ENCODE assay signal across 21 mouse cellular contexts in genomic region chr19:38327002-38327401, GRCm38 (mm10).
A peak's percentile ranks its signal among the peaks of the same experiment; 100 is the strongest.
DNase-seq lines count a peak whose midpoint lies in the region; ATAC-seq lines count a peak whose summit lies in the region.
"Had no signal": no experiment of that assay in that cellular context is flagged by ENCODE, and none has a peak within 500 bp of the region (broad histone marks: within the 10 kb centered on the region; RNA-seq: fewer than 3 reads in every experiment).

No protein-coding gene starts in this region.

- DNase-seq in embryo, embryonic 10 days (ENCODE audit: low spot score), result peak; percentile 48
- no peak for DNase-seq in cerebellum, adult 8-10 months
- DNase-seq in spleen, postnatal 36 days (ENCODE audit: low spot score in 2 of 2), result no peak
- DNase-seq in gastrocnemius, postnatal 14 days, result no peak
- DNase-seq: cerebellum, adult 11-12 months; cerebellum, postnatal 14 days; gastrocnemius, postnatal 36 days; heart, postnatal 36 days; kidney, adult 11 months; kidney, postnatal 4 days; layer of hippocampus, adult 9-11 months; liver, embryonic 13.5 days; lung, embryonic 14.5 days had no signal

- no peaks in the 10 kb centered on the region for H3K36me3 ChIP-seq in midbrain, embryonic 12.5 days
- H3K36me3 ChIP-seq in midbrain, embryonic 16.5 days (ENCODE audit: control insufficient read depth, insufficient read depth, low read length), result no peaks in the 10 kb centered on the region
- no peaks in the 10 kb centered on the region for H3K36me3 ChIP-seq in midbrain, embryonic 13.5 days
- H3K36me3 ChIP-seq: heart, embryonic 15.5 days; hindbrain, embryonic 13.5 days; liver, embryonic 13.5 days; neural tube, embryonic 12.5 days had no signal

- H3K4me3 ChIP-seq in midbrain, embryonic 12.5 days, result no peak overlapping the region
- no peak overlapping the region for H3K4me3 ChIP-seq in midbrain, embryonic 16.5 days (ENCODE audit: low read depth, low read length)
- no peak overlapping the region for H3K4me3 ChIP-seq in midbrain, embryonic 13.5 days (replicated peaks)
- H3K4me3 ChIP-seq: heart, embryonic 15.5 days; hindbrain, embryonic 13.5 days; left cerebral cortex, adult 2 months; liver, embryonic 13.5 days; neural tube, embryonic 12.5 days had no signal

- H3K4me1 ChIP-seq in midbrain, embryonic 12.5 days, result peaks cover 5% of the 10 kb centered on the region; the same call in 1 of the 2 replicates
- peaks cover 5% of the 10 kb centered on the region; the same call in 1 of the 2 replicates for H3K4me1 ChIP-seq in midbrain, embryonic 16.5 days (ENCODE audit: control insufficient read depth, insufficient read depth, low read length)
- peaks cover 13% of the 10 kb centered on the region for H3K4me1 ChIP-seq in midbrain, embryonic 13.5 days (replicated peaks)
- H3K4me1 ChIP-seq: heart, embryonic 15.5 days; liver, embryonic 13.5 days; neural tube, embryonic 12.5 days had no signal

- intact Hi-C loops in gastrocnemius, postnatal 14 days (cut with DNase I; ENCODE audit: low total_unique reads), result loop anchor here (10.0 kb wide), 1 partner anchor 72 kb away; no protein-coding TSS in a partner anchor

- no peaks in the 10 kb centered on the region for H3K9me3 ChIP-seq in midbrain, embryonic 12.5 days
- H3K9me3 ChIP-seq in midbrain, embryonic 16.5 days (replicated peaks; ENCODE audit: control insufficient read depth, low read length, poor library complexity, severe bottlenecking), result no peaks in the 10 kb centered on the region
- H3K9me3 ChIP-seq in midbrain, embryonic 13.5 days, result no peaks in the 10 kb centered on the region
- H3K9me3 ChIP-seq: heart, embryonic 15.5 days; hindbrain, embryonic 13.5 days; liver, embryonic 13.5 days; neural tube, embryonic 12.5 days had no signal

- H3K27ac ChIP-seq in midbrain, embryonic 12.5 days (replicated peaks), result no peak overlapping the region
- H3K27ac ChIP-seq in midbrain, embryonic 16.5 days (ENCODE audit: low read length), result no peak overlapping the region
- H3K27ac ChIP-seq in midbrain, embryonic 13.5 days, result no peak overlapping the region
- H3K27ac ChIP-seq: heart, embryonic 15.5 days; hindbrain, embryonic 13.5 days; left cerebral cortex, adult 2 months; liver, embryonic 13.5 days; neural tube, embryonic 12.5 days had no signal

- peak; percentile 79 for ATAC-seq in midbrain, embryonic 12.5 days (ENCODE audit: low FRiP score, low read depth)
- no peak for ATAC-seq in midbrain, embryonic 16.5 days
- 0 out of 2 replicates have a peak, but pooled peaks have one; percentile 28 for ATAC-seq in midbrain, embryonic 13.5 days
- ATAC-seq: forebrain, embryonic 16.5 days had no signal

- no peak overlapping the region for H3K4me2 ChIP-seq in midbrain, embryonic 12.5 days (replicated peaks)
- no peak overlapping the region for H3K4me2 ChIP-seq in midbrain, embryonic 16.5 days (ENCODE audit: low read length)
- no peak overlapping the region for H3K4me2 ChIP-seq in midbrain, embryonic 13.5 days (replicated peaks)
- H3K4me2 ChIP-seq: heart, embryonic 15.5 days; hindbrain, embryonic 13.5 days; liver, embryonic 13.5 days; lung, embryonic 14.5 days; neural tube, embryonic 12.5 days had no signal

- H3K9ac ChIP-seq in midbrain, embryonic 12.5 days (replicated peaks), result no peak overlapping the region
- H3K9ac ChIP-seq in midbrain, embryonic 16.5 days (ENCODE audit: low read depth, low read length), result no peak overlapping the region
- H3K9ac ChIP-seq in midbrain, embryonic 13.5 days (replicated peaks), result no peak overlapping the region
- H3K9ac ChIP-seq: heart, embryonic 15.5 days; hindbrain, embryonic 13.5 days; liver, embryonic 13.5 days; lung, embryonic 14.5 days; neural tube, embryonic 12.5 days had no signal

- no peaks in the 10 kb centered on the region for H3K27me3 ChIP-seq in midbrain, embryonic 12.5 days
- no peaks in the 10 kb centered on the region for H3K27me3 ChIP-seq in midbrain, embryonic 16.5 days (ENCODE audit: control insufficient read depth, insufficient read depth, low read depth, low read length)
- H3K27me3 ChIP-seq in midbrain, embryonic 13.5 days, result no peaks in the 10 kb centered on the region
- H3K27me3 ChIP-seq: heart, embryonic 15.5 days; hindbrain, embryonic 13.5 days; liver, embryonic 13.5 days; neural tube, embryonic 12.5 days had no signal

- WGBS in midbrain, embryonic 12.5 days, result 14% methylated on average over 4 of the region's 4 CpGs
- 7% methylated on average over 4 of the region's 4 CpGs for WGBS in midbrain, embryonic 16.5 days
- WGBS in midbrain, embryonic 13.5 days, result 15% methylated on average over 4 of the region's 4 CpGs
